Mouse (Mus musculus) ES-E14 (cell line): Measurements from ENCODE around the gene Irak4. TPM values are rescaled to one million over a fixed set of nuclear protein-coding genes. Genes with fewer than 3 reads are reported as not detected.

ENCODE experiments used
- DNase-seq: peaks from one replicate; pipeline ENCODE4 v3.0.0-alpha.2; 2013; ENCODE audit warnings: low read depth, low spot score
- H3K27ac ChIP-seq: 2 replicates; pipeline ENCODE4 v1.5.1; 2012; ENCODE audit warnings: low read depth, mild to moderate bottlenecking, low read length, moderate library complexity, mixed read lengths; ENCODE audit not compliant: poor library complexity, insufficient read depth, severe bottlenecking
- H3K36me3 ChIP-seq: 2 replicates; pipeline ENCODE4 v1.6.1; 2012; ENCODE audit warnings: mild to moderate bottlenecking, low read length, moderate library complexity, mixed read lengths; ENCODE audit not compliant: control insufficient read depth, poor library complexity, insufficient read depth, severe bottlenecking
- H3K4me1 ChIP-seq, 2 experiments: fragments of 150-350 bp in 1 of 2; sonication (generic) in 1 of 2; 2 replicates each; pipeline ENCODE4 v1.6.1; 2012; ENCODE audit warnings: low read length in 2 of 2, mild to moderate bottlenecking in 1 of 2, mixed read lengths in 1 of 2; ENCODE audit not compliant: control insufficient read depth in 2 of 2, insufficient read depth in 2 of 2, poor library complexity in 1 of 2
- H3K4me3 ChIP-seq, 2 experiments: fragments of 150-350 bp in 1 of 2; sonication (generic) in 1 of 2; 2 replicates each; pipeline ENCODE4 v1.5.1; 2012; ENCODE audit warnings: low read length in 2 of 2, low read depth in 1 of 2, mild to moderate bottlenecking in 1 of 2, mixed read lengths in 1 of 2; ENCODE audit not compliant: insufficient read depth in 1 of 2, poor library complexity in 1 of 2, severe bottlenecking in 1 of 2
- H3K9ac ChIP-seq: 2 replicates; pipeline ENCODE4 v1.6.1; 2012; ENCODE audit warnings: low read depth, mild to moderate bottlenecking, low read length, mixed read lengths; ENCODE audit not compliant: poor library complexity, insufficient read depth, severe bottlenecking
- H3K9me3 ChIP-seq: fragments of 150-350 bp; sonication (generic); 2 replicates; pipeline ENCODE4 v1.6.1; 2012; ENCODE audit warnings: low read depth, mild to moderate bottlenecking, low read length; ENCODE audit not compliant: control insufficient read depth, insufficient read depth
- CHD2 ChIP-seq: IDR thresholded peaks from 2 replicates; pipeline ENCODE4 v1.6.1; 2014; ENCODE audit warnings: mild to moderate bottlenecking, low read depth, low read length, inconsistent platforms
- HCFC1 ChIP-seq: IDR thresholded peaks from 2 replicates; pipeline ENCODE4 v1.6.1; 2012; ENCODE audit warnings: low read length, inconsistent platforms, borderline replicate concordance; ENCODE audit not compliant: insufficient read depth
- MAFK ChIP-seq: IDR thresholded peaks from 2 replicates; pipeline ENCODE4 v1.6.1; 2014; ENCODE audit warnings: mild to moderate bottlenecking, low read depth, low read length, inconsistent platforms; ENCODE audit not compliant: insufficient read depth
- ZC3H11A ChIP-seq: IDR thresholded peaks from 2 replicates; pipeline ENCODE4 v1.6.1; 2012; ENCODE audit warnings: low read depth, mild to moderate bottlenecking, inconsistent platforms, low read length, borderline replicate concordance
- ZNF384 ChIP-seq: IDR thresholded peaks from 2 replicates; pipeline ENCODE4 v1.6.1; 2012; ENCODE audit warnings: low read depth, low read length, inconsistent platforms
- in situ Hi-C, 2 experiments: fragments of 600-800 bp; cut with MboI; formaldehyde crosslinking; loops; one replicate each; pipeline ENCODE4 v1.15.1; 2025; ENCODE audit warnings: low sequenced_read_pairs in 2 of 2, inconsistent platforms in 1 of 2; ENCODE audit not compliant: unreplicated experiment in 2 of 2
- total RNA-seq: library from RNA; depleted of rRNA; stranded (reverse); fragments of 300-350 nt; gene quantifications from 2 replicates; pipeline ENCODE4 v1.2.3, GENCODE M21; 2012

The Irak4 gene
- total RNA-seq, 1 experiment: 2.3 TPM

GRCm38 (mm10) chr15:94553536-94553935 is 10.1 kb downstream of the Irak4 start:
- Histone ChIP-seq H3K36me3 (no peaks in the 10 kb centered on the region), H3K9me3 (no peaks in the 10 kb centered on the region; the same call in 1 of the 2 replicates), H3K9ac (peak overlapping the region; percentile 26; the same call in 1 of the 2 replicates), H3K27ac (no peak overlapping the region), H3K4me3 (peak overlapping the region; percentile 43 to 44; a peak in 3 of 4 replicates), H3K4me1 (peaks cover 0 to 8% of the 10 kb centered on the region in 2 experiments; a peak in 2 of 4 replicates)
- DNase-seq: no peak
- no peak for TF ChIP-seq HCFC1
- no peak for TF ChIP-seq MAFK
- in situ Hi-C loops: no loop called here

GRCm38 (mm10) chr15:94557442-94557841 is 14.0 kb downstream of the Irak4 start:
- no peak overlapping the region for H3K27ac ChIP-seq
- H3K4me1 ChIP-seq: peaks cover 2 to 11% of the 10 kb centered on the region in 2 experiments; a peak in 2 of 4 replicates
- in situ Hi-C loops: no loop called here
- TF ChIP-seq ZC3H11A: 0 out of 2 replicates have a peak, but pooled peaks have one; percentile 31
- TF ChIP-seq HCFC1: no peak
- H3K4me3 ChIP-seq: no peak overlapping the region
- H3K9ac ChIP-seq: no peak overlapping the region
- H3K9me3 ChIP-seq: no peaks in the 10 kb centered on the region
- H3K36me3 ChIP-seq: no peaks in the 10 kb centered on the region
- DNase-seq: peak; percentile 83

GRCm38 (mm10) chr15:94558895-94559656 is 15.6 kb downstream of the Irak4 start:
- H3K4me1 ChIP-seq: peaks cover 2 to 8% of the 10 kb centered on the region in 2 experiments; a peak in 1 of 4 replicates
- TF ChIP-seq HCFC1 (no peak), MAFK (no peak), ZNF384 (no peak), CHD2 (no peak), ZC3H11A (no peak)
- no peak for DNase-seq
- H3K36me3 ChIP-seq: no peaks in the 10 kb centered on the region
- in situ Hi-C loops: no loop called here
- no peaks in the 10 kb centered on the region for H3K9me3 ChIP-seq
- H3K4me3 ChIP-seq: no peak overlapping the region
- H3K9ac ChIP-seq: no peak overlapping the region
- H3K27ac ChIP-seq: no peak overlapping the region

GRCm38 (mm10) chr15:94564909-94565308 is 21.5 kb downstream of the Irak4 start:
- Histone ChIP-seq H3K9me3 (no peaks in the 10 kb centered on the region), H3K9ac (no peak overlapping the region), H3K36me3 (no peaks in the 10 kb centered on the region), H3K4me1 (peaks cover 2 to 6% of the 10 kb centered on the region in 2 experiments; a peak in 2 of 4 replicates), H3K4me3 (no peak overlapping the region), H3K27ac (no peak overlapping the region)
- no peak for TF ChIP-seq HCFC1
- TF ChIP-seq CHD2: no peak
- TF ChIP-seq MAFK: no peak
- no peak for TF ChIP-seq ZC3H11A
- TF ChIP-seq ZNF384: no peak
- in situ Hi-C loops: no loop called here
- DNase-seq: no peak
